Mouse (Mus musculus) C2C12 (cell line): ENCODE measurements around the gene Tmem150a.

Source experiments
- CTCF ChIP-seq: IDR thresholded peaks from one replicate; pipeline ENCODE4 v1.5.1; 2011; ENCODE audit not compliant: control insufficient read depth, insufficient read depth, insufficient read length
- MAX ChIP-seq: IDR thresholded peaks from one replicate; pipeline ENCODE4 v1.6.1; 2011; ENCODE audit warnings: mild to moderate bottlenecking, control low read depth
- MYOD1 ChIP-seq: IDR thresholded peaks from one replicate; pipeline ENCODE4 v1.6.1; 2011; ENCODE audit warnings: low read depth; ENCODE audit not compliant: control insufficient read depth, insufficient read length
- MYOG ChIP-seq: IDR thresholded peaks from one replicate; pipeline ENCODE4 v1.6.1; 2011; ENCODE audit not compliant: control insufficient read depth, insufficient read length; ENCODE audit errors: extremely low read depth
- USF1 ChIP-seq: IDR thresholded peaks from one replicate; pipeline ENCODE4 v1.6.1; 2011; ENCODE audit warnings: low read depth, mild to moderate bottlenecking, control low read depth, moderate library complexity

DNA sequence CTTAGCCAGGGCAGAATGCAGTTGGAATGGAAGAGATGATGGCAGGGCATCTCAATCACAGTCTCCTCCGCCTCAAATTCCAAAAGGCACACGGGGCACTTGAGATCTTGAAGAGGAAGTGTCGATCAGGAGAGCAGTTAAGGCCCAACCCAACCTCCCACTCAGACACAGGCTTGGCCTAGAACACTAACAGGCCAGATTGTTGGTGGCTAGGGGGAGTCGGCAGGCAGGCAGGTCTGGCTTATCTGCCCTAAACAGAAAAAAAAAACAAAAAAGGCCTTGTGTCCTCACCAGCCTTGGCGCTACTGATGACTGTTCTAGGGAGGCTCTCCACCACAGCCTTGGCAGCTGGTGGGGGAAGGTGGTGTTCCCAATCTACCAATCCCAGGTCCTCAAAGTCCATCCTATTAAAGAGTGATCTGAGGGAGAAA lies 5.9 kb downstream of the Tmem150a start:
- TF ChIP-seq CTCF (no peak), USF1 (no peak), MAX (no peak), MYOD1 (no peak), MYOG (no peak)
